Mouse (Mus musculus) embryo, embryonic 11 days (tissue): Measurements from ENCODE around the gene Snrnp70.
"Not testable (repeated sequence)": the region's sequence is repeated elsewhere in the genome, so short reads cannot be mapped to it uniquely, and the experiment has no call there.

ENCODE experiments used
- DNase-seq: peaks from one replicate; pipeline ENCODE4 v3.0.0-alpha.2; 2015

The Snrnp70 gene

GRCm38 (mm10) chr7:45409497-45410163 is 14.1 kb upstream of the Snrnp70 start:
- DNase-seq, result no peak

- DNase-seq, result no peak
Measured at GRCm38 (mm10) chr7:45408949-45409348, 13.4 kb upstream of the Snrnp70 start.

- DNase-seq, result no peak
Measured at GRCm38 (mm10) chr7:45408351-45408750, 12.8 kb upstream of the Snrnp70 start.

GRCm38 (mm10) chr7:45407836-45408235 is 12.3 kb upstream of the Snrnp70 start:
- DNase-seq, result no peak

- DNase-seq, result peak; percentile 35
Measured at GRCm38 (mm10) chr7:45406157-45407156, 10.9 kb upstream of the Snrnp70 start.

GRCm38 (mm10) chr7:45405091-45406075 is 9.8 kb upstream of the Snrnp70 start, which contains the start of gene Kcna7:
Kcna7 (plus strand) TSS chr7:45405653.
- DNase-seq, result peak; percentile 53

GRCm38 (mm10) chr7:45403532-45404261 is 8.2 kb upstream of the Snrnp70 start:
- DNase-seq, result peak; percentile 86

GRCm38 (mm10) chr7:45401521-45402085 is 6.1 kb upstream of the Snrnp70 start:
- no peak for DNase-seq

- no peak for DNase-seq
Measured at GRCm38 (mm10) chr7:45396787-45397186, 1.2 kb upstream of the Snrnp70 start.

- DNase-seq, result not testable (repeated sequence)
Measured at GRCm38 (mm10) chr7:45396337-45396775, 814 bp upstream of the Snrnp70 start.

GRCm38 (mm10) chr7:45395129-45395541 is 407 bp downstream of the Snrnp70 start:
- DNase-seq, result peak; percentile 91

GRCm38 (mm10) chr7:45386077-45386476 is 9.5 kb downstream of the Snrnp70 start:
- peak; percentile 22 for DNase-seq

GRCm38 (mm10) chr7:45376057-45376456 is 19.5 kb downstream of the Snrnp70 start:
- no peak for DNase-seq

GRCm38 (mm10) chr7:45374620-45375019 is 20.9 kb downstream of the Snrnp70 start:
- no peak for DNase-seq

GRCm38 (mm10) chr7:45372371-45372770 is 23.2 kb downstream of the Snrnp70 start:
- no peak for DNase-seq

- peak; percentile 93 for DNase-seq
Measured at GRCm38 (mm10) chr7:45370475-45371311, 24.8 kb downstream of the Snrnp70 start, which contains the start of gene Lin7b. Lin7b (minus strand) TSS chr7:45370583.

GRCm38 (mm10) chr7:45369836-45370474 is 25.6 kb downstream of the Snrnp70 start:
- no peak for DNase-seq

GRCm38 (mm10) chr7:45369022-45369745 is 26.4 kb downstream of the Snrnp70 start:
- no peak for DNase-seq

- DNase-seq, result no peak
Measured at GRCm38 (mm10) chr7:45368178-45368577, 27.4 kb downstream of the Snrnp70 start.
